Mouse (Mus musculus) splenic B cell, adult 2 months (primary cell): ENCODE measurements around the gene Ciz1.

Source experiments
- DNase-seq: peaks from one replicate; pipeline ENCODE4 v3.0.0-alpha.2; 2011; ENCODE audit warnings: low read depth, low spot score
- H3K27me3 ChIP-seq: 2 replicates; pipeline ENCODE4 v1.6.1; 2012; ENCODE audit warnings: mild to moderate bottlenecking, low read length, moderate library complexity, mixed read lengths; ENCODE audit not compliant: control insufficient read depth, poor library complexity, insufficient read depth, severe bottlenecking
- H3K36me3 ChIP-seq: 2 replicates; pipeline ENCODE4 v1.6.1; 2012; ENCODE audit warnings: mild to moderate bottlenecking, low read length, moderate library complexity, mixed read lengths; ENCODE audit not compliant: control insufficient read depth, poor library complexity, insufficient read depth, severe bottlenecking

Ciz1 gene

GRCm38 (mm10) chr2:32329531-32329930 lies 22.6 kb upstream of the Ciz1 start:
- Histone ChIP-seq H3K36me3 (no peaks in the 10 kb centered on the region), H3K27me3 (no peaks in the 10 kb centered on the region)
- DNase-seq, result no peak

GRCm38 (mm10) chr2:32332159-32332558 lies 20.0 kb upstream of the Ciz1 start:
- DNase-seq, result no peak
- Histone ChIP-seq H3K27me3 (no peaks in the 10 kb centered on the region), H3K36me3 (no peaks in the 10 kb centered on the region)

GRCm38 (mm10) chr2:32335888-32336287 lies 16.2 kb upstream of the Ciz1 start:
- DNase-seq, result no peak
- Histone ChIP-seq H3K36me3 (no peaks in the 10 kb centered on the region), H3K27me3 (no peaks in the 10 kb centered on the region)

GRCm38 (mm10) chr2:32339912-32340642 lies 12.1 kb upstream of the Ciz1 start:
- DNase-seq, result no peak
- no peaks in the 10 kb centered on the region for H3K36me3 ChIP-seq
- no peaks in the 10 kb centered on the region for H3K27me3 ChIP-seq

GRCm38 (mm10) chr2:32340836-32341633 lies 11.1 kb upstream of the Ciz1 start:
- H3K27me3 ChIP-seq, result no peaks in the 10 kb centered on the region
- H3K36me3 ChIP-seq, result no peaks in the 10 kb centered on the region
- no peak for DNase-seq

GRCm38 (mm10) chr2:32341634-32341939 lies 10.5 kb upstream of the Ciz1 start:
- DNase-seq, result no peak
- Histone ChIP-seq H3K27me3 (no peaks in the 10 kb centered on the region), H3K36me3 (no peaks in the 10 kb centered on the region)

- no peaks in the 10 kb centered on the region for H3K27me3 ChIP-seq
- no peaks in the 10 kb centered on the region for H3K36me3 ChIP-seq
- DNase-seq, result no peak
Observed at GRCm38 (mm10) chr2:32342039-32342438, 10.1 kb upstream of the Ciz1 start.

- H3K27me3 ChIP-seq, result no peaks in the 10 kb centered on the region
- DNase-seq, result no peak
- no peaks in the 10 kb centered on the region for H3K36me3 ChIP-seq
Observed at GRCm38 (mm10) chr2:32342539-32343350, 9.4 kb upstream of the Ciz1 start.

GRCm38 (mm10) chr2:32343351-32343671 lies 8.8 kb upstream of the Ciz1 start:
- Histone ChIP-seq H3K27me3 (no peaks in the 10 kb centered on the region), H3K36me3 (no peaks in the 10 kb centered on the region)

GRCm38 (mm10) chr2:32344056-32344455 lies 8.1 kb upstream of the Ciz1 start:
- no peaks in the 10 kb centered on the region for H3K27me3 ChIP-seq
- H3K36me3 ChIP-seq, result no peaks in the 10 kb centered on the region

More at GRCm38 (mm10) chr2:32343351-32343671, 8.8 kb upstream of the Ciz1 start:
- DNase-seq, result no peak

GRCm38 (mm10) chr2:32344598-32345321 lies 7.4 kb upstream of the Ciz1 start:
- H3K27me3 ChIP-seq, result no peaks in the 10 kb centered on the region
- no peak for DNase-seq
- no peaks in the 10 kb centered on the region for H3K36me3 ChIP-seq

More at GRCm38 (mm10) chr2:32344056-32344455, 8.1 kb upstream of the Ciz1 start:
- DNase-seq, result no peak

- DNase-seq, result no peak
- Histone ChIP-seq H3K36me3 (no peaks in the 10 kb centered on the region), H3K27me3 (no peaks in the 10 kb centered on the region)
Observed at GRCm38 (mm10) chr2:32347019-32347418, 5.1 kb upstream of the Ciz1 start.

GRCm38 (mm10) chr2:32348311-32348710 lies 3.8 kb upstream of the Ciz1 start:
- DNase-seq, result no peak
- Histone ChIP-seq H3K36me3 (no peaks in the 10 kb centered on the region), H3K27me3 (0 out of 2 replicates have a peak, but pooled peaks cover 2% of the 10 kb centered on the region)

- Histone ChIP-seq H3K36me3 (no peaks in the 10 kb centered on the region), H3K27me3 (0 out of 2 replicates have a peak, but pooled peaks cover 2% of the 10 kb centered on the region)
- no peak for DNase-seq
Observed at GRCm38 (mm10) chr2:32349625-32350255, 2.4 kb upstream of the Ciz1 start.
